Mouse (Mus musculus): ENCODE data around the gene Arhgap20.

- TF ChIP-seq CTCF (IDR thresholded peaks at IDR 0.05; ENCODE audit: borderline replicate concordance, insufficient read depth, low read depth, low read length) (no peak), POLR2A (IDR thresholded peaks at IDR 0.05; ENCODE audit: borderline replicate concordance, insufficient read depth, low read length) (no peak)
Measured at GRCm38 (mm10) chr9:51799156-51799555, 34.0 kb downstream of the Arhgap20 start.

Data from cerebellum, adult 2 months (tissue).